Mouse (Mus musculus): ENCODE measurements around the gene Acsf2.
A peak's percentile ranks its signal among the peaks of the same experiment; 100 is the strongest.

The Acsf2 gene

GRCm38 (mm10) chr11:94598437-94599120 lies 3.1 kb downstream of the Acsf2 start:
- DNase-seq: no peak

- DNase-seq: no peak
Measured at GRCm38 (mm10) chr11:94597319-94597718, 4.4 kb downstream of the Acsf2 start.

- DNase-seq: peak; percentile 32 to 44
Measured at GRCm38 (mm10) chr11:94596311-94596852, 5.3 kb downstream of the Acsf2 start.

- DNase-seq: no peak
Measured at GRCm38 (mm10) chr11:94587511-94587910, 14.2 kb downstream of the Acsf2 start.

- DNase-seq: no peak
Measured at GRCm38 (mm10) chr11:94585091-94585490, 16.6 kb downstream of the Acsf2 start.

- no peak for DNase-seq
Measured at GRCm38 (mm10) chr11:94580111-94580740, 21.4 kb downstream of the Acsf2 start.

GRCm38 (mm10) chr11:94576361-94576760 lies 25.3 kb downstream of the Acsf2 start:
- DNase-seq: no peak

- DNase-seq: no peak
Measured at GRCm38 (mm10) chr11:94575036-94575435, 26.6 kb downstream of the Acsf2 start.

GRCm38 (mm10) chr11:94574560-94574959 lies 27.1 kb downstream of the Acsf2 start:
- no peak for DNase-seq

GRCm38 (mm10) chr11:94571850-94572249 lies 29.8 kb downstream of the Acsf2 start:
- no peak for DNase-seq

- peak; percentile 65 to 78 for DNase-seq
Measured at GRCm38 (mm10) chr11:94570612-94571011, 31.1 kb downstream of the Acsf2 start.

GRCm38 (mm10) chr11:94567326-94567725 lies 34.3 kb downstream of the Acsf2 start:
- no peak for DNase-seq

GRCm38 (mm10) chr11:94566534-94566933 lies 35.1 kb downstream of the Acsf2 start:
- no peak for DNase-seq

GRCm38 (mm10) chr11:94565151-94565479 lies 36.6 kb downstream of the Acsf2 start:
- no peak for DNase-seq

GRCm38 (mm10) chr11:94564437-94565150 lies 37.1 kb downstream of the Acsf2 start, which contains the start of gene Chad:
Gene Chad, plus strand, starts transcription at chr11:94565047.
- DNase-seq: peak; percentile 40 to 49

- DNase-seq: no peak
Measured at GRCm38 (mm10) chr11:94563821-94564220, 37.9 kb downstream of the Acsf2 start.

GRCm38 (mm10) chr11:94563383-94563782 lies 38.3 kb downstream of the Acsf2 start:
- DNase-seq: no peak

GRCm38 (mm10) chr11:94558226-94558625 lies 43.4 kb downstream of the Acsf2 start:
- DNase-seq: no peak

GRCm38 (mm10) chr11:94550442-94550744 lies 51.3 kb downstream of the Acsf2 start:
- no peak for DNase-seq

GRCm38 (mm10) chr11:94549691-94550441 lies 51.8 kb downstream of the Acsf2 start:
- no peak for DNase-seq

- DNase-seq: peak; percentile 92
Measured at GRCm38 (mm10) chr11:94548888-94549690, 52.6 kb downstream of the Acsf2 start, which contains the start of gene Rsad1. Gene Rsad1, minus strand, starts transcription at chr11:94549255.
